Mouse (Mus musculus) ES-Bruce4 (cell line): Measurements from ENCODE around the gene Nin.

Source experiments
- CTCF ChIP-seq: IDR thresholded peaks from one replicate; pipeline ENCODE4 v1.8.1; 2011; ENCODE audit warnings: low read depth, low read length
- EP300 ChIP-seq: IDR thresholded peaks from 2 replicates; pipeline ENCODE4 v1.6.1; 2011; ENCODE audit warnings: low read depth, low read length; ENCODE audit not compliant: insufficient read depth
- POLR2A ChIP-seq: IDR thresholded peaks from one replicate; pipeline ENCODE4 v1.8.1; 2011; ENCODE audit warnings: low read length; ENCODE audit not compliant: insufficient read depth

GRCm38 (mm10) chr12:70113351-70113750, at the start of gene Nin:
- TF ChIP-seq CTCF (no peak), EP300 (no peak), POLR2A (no peak)
